Mouse (Mus musculus) activated CD4-positive, CD25-positive, alpha-beta regulatory T cell, adult 4 months (primary cell): ENCODE data around the gene Brca1. TPM values are rescaled to one million over a fixed set of nuclear protein-coding genes. Genes with fewer than 3 reads are reported as not detected.
"Not testable (repeated sequence)": the region's sequence is repeated elsewhere in the genome, so short reads cannot be mapped to it uniquely, and the experiment has no call there.

ENCODE experiments used
- ATAC-seq: one replicate; pipeline ENCODE4 v1.8.0; 2017
- polyA plus RNA-seq, 2 experiments: library from polyadenylated mRNA; unstranded; fragments of 100-300 nt; shearing (Covaris generic); gene quantifications; one replicate each; pipeline ENCODE4 v1.2.1; 2017

Brca1 gene
- 1 to 10 TPM; 5.4 to 5.8 TPM for polyA plus RNA-seq

DNA sequence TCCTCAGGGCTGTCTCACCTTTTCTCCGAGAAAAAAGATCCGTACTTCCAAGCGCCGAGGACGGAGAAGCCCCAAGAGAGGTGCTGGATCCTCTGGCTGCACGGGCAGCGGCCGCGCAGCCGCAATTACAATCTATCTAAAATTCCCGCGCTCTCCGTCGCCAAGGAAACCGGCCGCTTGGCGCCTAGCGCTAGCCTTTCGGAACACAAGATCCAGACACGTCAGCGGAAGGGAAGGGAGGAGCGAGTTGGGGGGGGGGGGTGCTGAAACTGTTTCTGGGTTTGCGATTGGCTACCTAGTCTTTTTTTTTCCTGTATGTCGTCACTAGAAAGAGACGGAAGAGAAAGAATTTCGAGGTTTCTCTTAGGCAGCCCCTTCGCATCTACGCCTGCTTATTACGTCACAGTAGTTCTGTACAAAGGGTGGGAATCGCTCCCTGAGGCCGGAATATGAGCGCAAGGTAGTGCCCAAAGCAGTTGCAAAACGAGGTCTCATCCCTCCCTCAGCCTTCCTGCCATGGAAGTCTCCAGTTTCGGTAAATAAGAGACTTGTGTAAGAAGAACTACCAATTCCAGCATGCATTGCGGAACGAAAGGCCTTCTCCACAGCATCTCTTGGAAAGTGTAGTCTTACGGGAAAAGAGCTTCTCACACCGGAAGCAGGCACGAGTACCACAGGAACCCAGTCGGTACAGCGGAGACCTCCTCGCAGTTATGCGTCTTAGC is at the start of gene Brca1, which contains the start of gene Nbr1:
Gene Brca1, minus strand, starts transcription at position 205 of the 725 bp plus-strand sequence.
Gene Nbr1, plus strand, starts transcription at position 399 of the 725 bp plus-strand sequence.
- peak; percentile 56 for ATAC-seq

DNA sequence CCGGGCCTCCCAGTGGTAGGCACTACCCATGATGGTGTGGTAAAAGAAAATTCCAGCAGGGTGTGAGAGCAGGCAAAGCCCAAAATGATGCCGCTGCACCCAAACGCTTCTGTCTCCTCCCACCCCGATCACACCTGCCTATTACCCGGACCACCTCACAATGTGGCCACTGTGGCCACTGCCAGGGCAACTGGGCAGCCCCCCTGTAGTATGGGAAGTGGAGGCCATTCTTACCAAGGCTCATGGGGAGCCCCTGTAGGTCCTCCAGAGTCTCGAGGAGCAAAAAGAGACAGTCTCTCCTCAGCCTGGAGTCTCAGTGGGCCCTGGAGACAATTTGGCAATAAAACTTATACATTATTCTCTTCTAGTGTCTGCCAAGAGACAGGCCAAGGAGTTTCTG is 47.4 kb upstream of the Brca1 start, which contains the start of gene Gm11634:
Gene Gm11634, minus strand, starts transcription at position 101 of the 400 bp plus-strand sequence.
- no peak for ATAC-seq

DNA sequence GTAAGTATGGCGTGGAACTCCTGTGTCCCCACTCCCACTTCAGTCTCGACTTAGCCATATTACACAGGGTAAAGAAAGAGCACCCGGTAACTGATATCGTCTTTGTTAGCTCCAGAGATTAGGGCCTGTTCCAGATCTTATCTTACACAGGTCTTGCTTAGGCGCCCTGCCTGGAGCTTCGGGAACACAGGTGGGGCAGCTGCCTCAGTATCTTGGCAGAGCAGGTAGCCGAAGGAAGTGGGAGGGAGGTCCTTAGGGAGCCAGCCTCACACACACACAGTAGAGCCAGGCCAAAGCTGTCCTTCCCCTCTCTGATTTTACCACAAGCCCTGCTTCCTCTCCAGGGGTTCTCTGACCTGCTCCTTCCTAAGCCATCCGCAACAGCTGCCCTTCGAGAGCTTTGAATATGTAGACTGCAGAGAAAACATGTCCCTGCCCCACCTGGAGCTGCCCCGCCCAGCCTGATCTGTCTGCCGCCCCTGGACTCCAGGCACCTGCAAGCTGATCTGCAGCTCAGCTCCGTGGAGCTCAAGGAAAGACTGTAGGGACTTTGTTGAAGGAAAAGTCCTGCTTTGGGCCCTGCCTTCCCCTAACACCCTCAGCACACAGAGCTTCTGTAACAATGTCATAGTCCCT is 38.4 kb upstream of the Brca1 start:
- no peak for ATAC-seq

DNA sequence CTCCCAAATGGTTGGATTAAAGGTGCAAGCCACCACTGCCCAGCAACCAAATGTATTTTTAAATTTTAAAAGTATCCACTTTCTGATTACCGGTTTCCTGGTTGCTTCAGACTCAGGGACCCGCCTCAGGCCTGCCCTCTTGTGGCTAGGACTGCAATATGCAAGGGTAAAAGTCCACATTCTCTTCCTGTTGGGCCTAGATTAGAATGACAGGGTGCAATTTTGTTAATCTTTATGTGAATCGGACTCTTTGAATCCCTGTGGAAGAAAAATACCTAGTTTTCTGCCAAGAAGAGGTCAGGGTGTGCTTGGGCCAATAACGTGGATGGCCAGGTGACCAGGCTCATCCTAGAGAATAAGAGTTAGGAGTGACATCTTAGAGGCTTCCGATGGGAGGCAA is 37.7 kb upstream of the Brca1 start:
- ATAC-seq: peak; percentile 40

DNA sequence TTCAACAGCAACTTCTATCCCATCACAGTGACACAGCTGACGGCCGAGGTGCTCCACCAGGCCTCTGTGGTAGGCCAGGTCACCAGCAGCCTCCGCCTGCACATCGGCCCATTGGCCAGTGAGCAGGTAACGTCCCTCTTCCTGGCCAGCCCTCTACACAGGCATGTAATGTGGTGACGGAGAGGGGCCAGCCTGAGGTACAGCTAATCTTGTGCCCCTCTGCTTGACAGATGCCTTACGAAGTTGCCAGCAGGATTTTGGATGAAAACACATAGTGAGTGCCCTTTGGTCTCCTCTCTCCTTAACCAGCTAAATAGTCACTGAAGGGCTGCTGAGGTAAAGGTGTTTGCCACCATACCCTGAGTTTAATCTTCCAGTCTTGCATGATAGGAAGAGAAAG is 37.1 kb upstream of the Brca1 start:
- no peak for ATAC-seq

DNA sequence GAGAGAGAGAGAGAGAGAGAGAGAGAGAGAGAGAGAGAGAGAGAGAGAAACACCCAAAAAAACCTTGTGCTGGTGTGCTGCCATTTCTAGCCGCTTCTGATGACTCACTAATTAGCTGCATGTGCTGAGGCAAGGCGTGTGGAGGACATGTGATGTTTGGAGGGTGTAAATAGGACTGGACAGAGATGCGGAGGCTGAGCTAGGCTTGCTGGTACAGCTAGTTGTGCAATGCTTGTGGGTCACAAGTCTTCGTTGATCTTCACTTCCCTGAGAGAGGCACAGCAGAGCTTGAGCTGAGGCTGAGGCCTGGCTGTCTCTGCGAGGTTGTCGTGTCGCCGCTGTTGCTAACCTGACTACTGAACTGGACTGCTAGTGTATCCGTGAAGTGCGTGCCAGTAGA is 35.9 kb upstream of the Brca1 start:
- ATAC-seq: no peak

DNA sequence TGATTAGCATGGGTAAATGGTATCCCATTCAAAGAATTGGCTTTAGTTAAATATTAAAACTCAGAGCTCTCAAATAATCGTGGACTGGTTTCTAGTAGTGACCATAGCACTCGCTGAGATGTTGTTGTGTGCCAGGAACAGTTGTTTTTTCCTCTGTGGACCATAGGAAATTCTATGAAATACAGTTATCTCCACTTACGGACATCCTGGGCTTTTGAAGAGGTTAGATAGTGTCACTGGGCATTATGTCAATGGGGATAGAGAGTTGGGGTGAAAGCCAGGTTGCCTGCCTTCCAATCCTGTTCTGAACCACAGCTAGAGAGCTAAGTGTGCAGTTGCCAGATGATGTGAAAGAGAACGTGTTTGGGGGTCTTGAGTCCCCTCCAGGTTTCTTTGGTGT is 34.0 kb upstream of the Brca1 start:
- no peak for ATAC-seq

DNA sequence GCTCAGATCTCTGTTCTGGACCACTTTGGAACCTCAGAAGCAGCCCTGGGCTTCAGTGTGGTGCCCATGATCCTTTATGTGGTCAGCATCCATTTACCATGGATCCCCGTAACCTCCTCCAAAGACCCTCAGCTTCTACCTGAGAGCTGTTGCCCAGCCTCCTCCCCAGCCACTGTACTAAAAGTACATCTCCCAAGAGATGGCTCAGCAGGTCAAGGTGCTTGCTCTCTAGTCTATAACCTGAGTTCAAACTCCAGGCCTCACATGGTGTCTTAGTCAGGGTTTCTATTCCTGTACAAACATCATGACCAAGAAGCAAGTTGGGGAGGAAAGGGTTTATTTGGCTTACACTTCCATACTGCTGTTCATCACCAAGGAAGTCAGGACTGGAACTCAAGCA is 33.3 kb upstream of the Brca1 start:
- not testable (repeated sequence) for ATAC-seq

DNA sequence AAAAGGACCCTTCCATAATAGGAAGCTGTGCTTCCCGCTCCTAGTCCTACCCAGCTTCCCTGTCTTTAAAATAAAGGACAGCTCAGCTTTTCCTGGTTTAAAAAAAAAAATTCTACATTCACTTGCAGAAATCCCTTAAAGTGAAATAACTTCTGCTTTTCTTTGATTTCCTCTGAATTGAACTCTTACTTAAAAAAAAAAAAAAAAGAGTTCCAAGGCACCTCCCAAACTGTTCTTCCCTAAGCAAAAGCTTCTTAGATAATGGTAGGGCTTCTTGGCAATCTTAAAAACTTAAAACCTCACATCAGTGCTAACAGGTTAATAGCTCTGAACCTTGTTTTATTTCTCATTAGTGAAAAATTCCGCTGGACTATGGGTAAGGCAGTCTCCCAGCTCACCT is 31.4 kb upstream of the Brca1 start:
- no peak for ATAC-seq

DNA sequence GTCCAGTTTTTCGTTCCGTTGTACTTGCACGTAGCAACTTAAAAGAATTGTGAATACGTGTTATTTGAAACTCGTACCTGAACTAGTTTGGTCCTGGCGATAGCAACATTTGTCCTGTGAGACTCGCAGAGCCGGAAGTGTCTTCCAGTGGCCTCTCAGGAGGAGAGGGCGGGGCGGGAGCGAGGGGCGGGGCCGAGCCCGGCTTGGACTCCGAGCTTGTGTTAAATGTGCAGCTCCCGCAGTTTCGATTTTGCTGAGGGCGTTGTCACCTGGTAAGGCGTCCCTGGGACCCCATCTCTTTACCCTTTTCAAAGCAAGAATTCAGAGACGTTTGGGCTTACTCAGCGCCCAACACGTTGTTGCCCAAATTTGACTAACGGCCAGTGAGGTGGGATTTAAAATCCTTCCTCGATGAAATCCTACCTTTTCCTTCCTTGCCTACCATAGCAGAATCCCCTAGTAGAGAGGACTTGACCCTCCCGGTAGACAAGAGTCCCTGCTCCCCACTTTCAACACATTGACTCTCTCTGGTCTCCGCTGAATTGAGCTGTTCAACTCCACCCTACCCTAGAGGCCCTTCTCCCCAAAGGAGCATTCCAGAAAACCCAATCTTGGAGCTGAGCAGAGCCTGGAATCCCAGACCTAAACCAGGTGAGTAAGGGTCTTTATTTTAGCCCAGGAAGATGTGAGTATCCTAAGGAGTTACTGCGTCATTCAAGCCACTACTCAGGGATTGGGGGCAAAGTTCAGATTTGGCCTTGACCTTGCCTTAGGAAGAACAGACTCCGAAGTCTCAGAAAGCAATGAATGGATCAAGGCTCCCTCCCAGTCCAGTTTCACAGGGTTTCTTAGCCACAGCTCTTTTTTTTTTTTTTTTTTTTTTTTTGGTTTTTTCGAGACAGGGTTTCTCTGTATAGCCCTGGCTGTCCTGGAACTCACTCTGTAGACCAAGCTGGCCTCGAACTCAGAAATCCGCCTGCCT is 30.6 kb upstream of the Brca1 start, which contains the start of gene Tmem106a:
Gene Tmem106a, plus strand, starts transcription at position 189 of the 982 bp plus-strand sequence.
- ATAC-seq: peak; percentile 23

DNA sequence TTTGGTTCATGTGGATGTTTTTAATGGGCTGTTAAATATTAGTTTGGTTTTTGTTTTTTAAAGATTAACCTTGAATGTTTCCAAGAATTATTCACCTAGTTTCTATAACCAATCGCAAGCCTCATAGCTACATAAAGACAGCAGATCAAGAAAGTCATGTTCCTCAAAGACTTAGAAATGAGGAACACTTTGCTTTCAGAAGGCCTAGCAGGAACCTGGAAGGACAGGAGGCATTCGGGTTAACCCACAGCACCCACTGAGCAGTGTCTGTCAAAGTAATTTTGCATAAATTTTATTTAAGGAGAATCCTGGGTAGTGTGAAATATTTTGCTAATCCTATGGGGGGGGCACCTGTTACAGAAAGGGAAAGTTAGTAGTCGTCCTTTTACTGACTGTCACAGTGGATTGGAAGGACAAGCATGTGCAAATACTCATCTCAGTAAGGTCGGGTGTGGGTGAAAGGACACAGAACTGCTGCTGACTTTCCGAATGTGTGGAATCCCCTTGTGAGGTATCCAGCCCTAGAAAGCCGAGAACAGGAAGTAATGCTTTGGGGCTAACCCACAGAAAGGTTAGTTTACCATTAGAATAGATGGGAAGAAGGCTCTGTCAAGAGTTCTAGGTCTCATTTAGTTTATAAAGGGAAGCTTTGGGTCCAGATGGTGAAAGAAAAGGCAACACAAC is 29.5 kb upstream of the Brca1 start:
- ATAC-seq: no peak

DNA sequence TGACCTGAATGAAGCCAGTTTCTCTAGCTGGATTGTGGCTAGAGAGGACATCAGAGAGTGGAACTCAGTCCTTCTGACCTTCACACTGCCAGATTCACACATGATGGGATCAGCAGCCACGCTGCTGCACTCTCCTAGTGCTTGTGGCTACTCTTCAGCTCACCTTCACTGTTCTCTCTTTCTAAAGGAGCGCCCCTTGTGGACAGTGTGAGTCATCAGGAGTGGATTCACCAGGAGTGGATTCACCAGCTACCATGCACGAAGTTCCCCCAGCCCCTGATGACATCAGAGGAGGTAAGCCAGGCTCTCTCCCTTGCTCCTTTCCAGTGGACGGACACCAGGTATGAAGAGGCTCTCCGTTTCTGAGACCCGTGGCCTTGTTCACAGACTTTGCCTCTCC is 24.4 kb upstream of the Brca1 start:
- no peak for ATAC-seq

DNA sequence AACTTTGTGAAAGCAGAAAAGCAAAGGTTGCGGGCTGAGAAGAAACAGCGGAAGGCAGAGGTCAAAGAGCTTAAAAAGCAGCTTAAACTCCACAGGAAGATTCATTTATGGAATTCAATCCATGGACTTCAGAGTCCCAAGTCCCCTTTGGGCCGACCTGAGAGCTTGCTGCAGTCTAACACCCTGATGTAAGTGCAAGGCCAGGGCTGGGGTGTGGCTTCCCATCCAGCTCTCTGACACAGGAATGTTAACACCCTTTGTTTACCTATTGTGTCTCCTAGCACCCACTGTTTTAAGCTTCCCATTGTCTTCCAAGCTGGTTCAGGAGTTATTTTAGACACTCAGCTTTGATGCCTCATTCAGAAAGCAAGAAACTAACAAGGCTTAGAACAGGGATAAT is 16.7 kb upstream of the Brca1 start:
- no peak for ATAC-seq

DNA sequence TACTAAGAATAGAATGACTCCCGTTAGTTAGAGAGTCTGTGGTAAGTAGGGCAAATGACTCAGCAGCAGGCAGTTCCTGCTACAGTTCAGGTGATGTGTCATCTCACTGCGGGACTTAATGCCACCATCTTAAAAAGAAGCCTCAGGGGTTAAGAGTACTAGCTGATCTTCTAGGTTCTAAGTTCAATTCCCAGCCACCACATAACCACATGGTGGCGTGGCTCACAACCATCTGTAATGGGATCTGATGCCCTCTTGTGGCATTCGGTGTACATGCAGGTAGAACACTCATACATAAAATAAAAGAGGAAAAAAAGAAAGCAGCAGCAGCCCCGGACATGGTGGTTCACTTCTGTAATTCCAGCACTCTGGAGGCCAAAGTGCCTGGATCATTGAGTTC is 10.6 kb upstream of the Brca1 start:
- peak; percentile 81 for ATAC-seq

DNA sequence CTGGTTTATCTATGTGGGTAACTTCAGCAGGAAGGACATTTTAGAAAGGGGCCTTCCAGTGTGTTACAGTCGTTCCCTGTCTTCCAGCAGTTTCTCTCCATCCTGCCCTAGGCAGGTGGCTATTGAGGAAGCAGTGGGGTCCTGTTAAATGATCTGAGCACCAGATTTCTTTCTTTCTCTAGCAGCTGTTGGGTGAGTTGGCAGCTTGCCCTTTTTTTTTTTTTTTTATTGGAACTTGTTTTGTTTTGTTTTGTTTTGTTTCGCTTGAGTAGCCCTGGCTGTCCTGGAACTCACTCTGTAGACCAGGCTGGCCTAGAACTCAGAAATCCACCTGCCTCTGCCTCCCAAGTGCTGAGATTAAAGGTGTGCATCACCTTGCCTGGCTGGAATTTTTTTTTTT is 5.2 kb upstream of the Brca1 start:
- ATAC-seq: no peak

DNA sequence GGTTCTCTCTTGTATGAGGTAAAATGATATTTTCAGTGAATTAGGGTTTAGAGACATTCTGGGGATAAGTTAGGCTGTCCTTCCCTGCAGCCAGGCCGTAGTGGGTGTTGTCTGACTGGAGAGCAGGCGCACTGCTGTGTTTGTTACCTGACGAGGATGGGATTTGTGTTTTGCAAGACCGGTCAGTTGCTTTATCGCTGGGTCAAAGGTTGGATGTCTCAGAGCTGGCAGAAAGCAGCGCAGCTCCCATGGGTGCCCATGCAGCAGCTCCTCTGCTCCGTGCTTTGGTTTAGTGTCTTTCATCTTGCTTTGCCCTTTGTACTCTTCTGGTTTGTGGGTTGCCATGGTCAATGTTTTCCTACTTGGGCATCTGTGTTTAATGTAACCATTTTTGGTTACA is 4.8 kb upstream of the Brca1 start:
- ATAC-seq: no peak

DNA sequence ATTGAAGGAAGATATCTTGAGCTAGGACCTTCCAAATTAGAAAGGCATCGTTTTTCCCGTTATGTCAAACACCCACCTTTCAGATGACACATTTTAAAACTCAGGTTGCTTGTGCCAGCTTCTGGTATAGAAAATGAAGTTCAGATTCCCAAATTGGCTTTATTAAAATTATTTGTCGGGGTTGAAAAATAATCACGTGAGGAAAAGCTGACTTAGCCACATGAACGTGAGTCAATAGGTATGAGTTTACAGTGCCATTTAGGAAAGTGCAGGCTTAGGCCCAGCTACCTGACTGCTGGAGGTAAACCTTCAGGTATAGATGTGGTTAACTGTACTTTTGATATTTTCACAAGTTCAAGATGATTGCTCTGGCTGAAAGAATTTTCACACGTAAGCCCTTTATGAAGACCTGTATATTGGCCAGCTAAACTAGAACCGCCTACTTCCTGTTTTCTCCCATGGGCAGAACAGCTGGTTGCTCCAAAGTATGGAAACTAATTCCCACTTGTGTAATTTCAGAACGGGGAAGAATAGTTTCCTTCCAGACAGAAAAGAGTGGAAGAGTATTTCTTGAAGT is 1.7 kb upstream of the Brca1 start:
- no peak for ATAC-seq

DNA sequence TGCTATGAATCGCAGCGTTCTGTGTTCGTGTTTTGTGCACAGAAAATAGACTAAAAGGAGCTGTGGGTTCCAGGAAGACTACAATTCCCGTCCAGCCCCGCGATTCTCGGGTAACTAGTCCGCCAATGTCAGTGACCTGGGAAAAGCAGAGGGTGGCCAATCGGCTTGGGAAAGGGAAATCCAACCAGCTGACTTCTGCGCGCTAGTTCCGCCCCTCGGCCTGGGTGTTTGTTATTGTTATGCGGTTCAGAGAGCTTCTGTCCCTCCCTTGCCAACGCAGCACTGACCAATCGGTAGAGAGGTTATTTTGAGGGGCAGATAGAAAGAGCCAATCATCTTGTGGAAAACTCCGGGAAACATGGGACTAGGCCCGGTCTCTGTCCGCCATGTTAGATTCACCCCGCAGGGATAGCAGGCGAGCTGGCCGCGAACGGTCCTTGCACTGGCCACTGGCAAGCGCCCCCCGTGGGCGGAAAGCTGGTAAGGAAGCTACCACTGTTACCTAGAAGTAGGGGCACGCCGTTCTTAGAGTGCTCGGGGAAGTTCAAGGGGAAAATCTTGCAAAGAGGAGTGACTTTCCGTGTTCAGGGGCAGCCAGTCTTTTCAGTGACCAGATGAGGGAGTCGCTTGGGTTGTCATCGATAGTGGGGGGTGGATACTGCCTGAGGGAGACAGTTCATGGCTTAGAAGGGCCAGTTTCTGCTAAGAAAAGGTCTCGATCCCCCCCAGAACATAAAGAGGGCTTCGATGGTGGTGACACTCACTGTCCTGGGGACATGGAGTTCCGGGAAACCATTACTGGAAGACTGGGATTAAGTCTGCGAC is 933 bp upstream of the Brca1 start:
- peak; percentile 92 for ATAC-seq

DNA sequence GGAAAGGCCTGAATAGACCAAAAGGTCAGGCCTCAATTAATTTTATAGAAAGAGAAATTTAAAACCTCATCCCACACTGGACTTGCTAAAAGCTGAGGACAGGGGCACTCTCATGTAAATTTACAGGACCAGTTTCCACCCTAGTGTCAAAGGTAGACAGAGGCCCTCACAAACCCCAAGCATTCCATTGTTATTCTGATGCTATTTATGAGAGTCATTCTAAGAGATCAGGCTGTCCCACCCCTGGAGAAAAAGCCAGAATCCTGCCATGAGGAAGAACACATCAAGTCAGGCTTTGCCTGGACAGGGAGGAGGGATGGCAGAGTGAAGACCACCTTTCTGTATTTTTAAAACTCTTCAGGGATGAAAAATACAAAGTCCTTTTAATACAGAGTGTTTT is 3.2 kb downstream of the Brca1 start:
- no peak for ATAC-seq

DNA sequence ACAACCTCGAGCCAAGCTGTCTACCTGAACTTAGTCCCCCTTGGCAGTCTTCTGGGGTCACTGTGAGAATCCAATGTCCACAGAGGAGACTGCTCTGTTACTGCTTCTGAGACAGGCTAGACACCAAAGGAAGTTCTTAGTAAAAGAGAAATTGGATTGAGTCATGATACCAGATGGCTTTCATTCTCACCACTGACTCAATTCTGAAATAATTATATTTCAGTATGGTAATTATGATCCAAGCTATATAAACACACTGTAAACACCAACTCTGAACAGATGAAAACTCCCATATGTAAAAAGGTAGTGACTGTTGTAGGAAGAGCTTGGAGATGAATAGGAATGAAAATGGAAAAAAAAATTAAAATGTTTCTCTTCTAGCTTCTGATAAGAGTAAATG is 7.6 kb downstream of the Brca1 start:
- no peak for ATAC-seq

DNA sequence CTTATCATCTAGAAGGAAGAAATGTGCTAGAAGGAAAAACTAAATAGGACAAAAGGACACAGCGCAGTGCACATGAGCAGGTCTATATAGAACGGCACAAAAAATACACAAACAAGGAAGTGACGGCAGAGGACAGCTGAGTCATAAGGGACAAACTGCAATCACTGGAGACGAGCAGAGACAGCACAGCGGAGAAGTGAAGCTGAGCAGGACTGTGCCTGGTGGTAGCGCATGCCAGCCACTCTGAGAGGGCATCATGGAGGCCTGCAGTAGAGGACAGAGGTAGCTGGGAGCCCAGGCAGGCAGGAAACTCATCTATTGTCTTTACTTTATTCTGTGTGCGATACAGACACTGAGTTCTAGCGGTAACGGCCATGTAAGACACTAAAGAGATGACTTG is 8.2 kb downstream of the Brca1 start:
- no peak for ATAC-seq
